Mouse (Mus musculus) embryonic stem cell, embryonic (primary cell): ENCODE results near the gene Vrk3.

ENCODE experiments used
- CTCF ChIA-PET, 4 experiments: fragments of 300-600 bp in 2 of 4; fragments of 350-600 bp in 2 of 4; sonication (Branson Sonifier 250); formaldehyde crosslinking; loops; one replicate each; lab custom pipeline; 2022; ENCODE audit warnings: inconsistent platforms in 2 of 4; lab: Charles Lee
- POLR2A ChIA-PET, 4 experiments: fragments of 300-600 bp in 2 of 4; fragments of 350-600 bp in 2 of 4; sonication (Branson Sonifier 250); formaldehyde crosslinking; loops; one replicate each; lab custom pipeline; 2022; ENCODE audit warnings: antibody characterized with exemption in 4 of 4, inconsistent platforms in 1 of 4; lab: Charles Lee

Vrk3 gene

GRCm38 (mm10) chr7:44748101-44749044 lies at the start of gene Vrk3:
TSS of gene Vrk3 (plus strand) at chr7:44748413.
- ChIA-PET CTCF (interaction anchor here in 2 of 4 experiments (0.9 to 1.5 kb wide), 5 partner anchors 74 to 319 kb away, joined by 3 to 4 read pairs (median 3); no protein-coding TSS in a partner anchor), POLR2A (interaction anchor here in 3 of 4 experiments (0.6 to 2.5 kb wide), 39 partner anchors 9 to 1139 kb away, joined by 3 to 48 read pairs (median 4); partner anchors contain the start of genes Atf5 (in 3 of the 3), Il4i1 (in 3 of the 3), Nup62 (in 3 of the 3) and Tbc1d17 (in 3 of the 3))

- POLR2A ChIA-PET: interaction anchor here in 3 of 4 experiments (0.5 to 6.2 kb wide), 44 partner anchors 9 to 824 kb away, joined by 3 to 41 read pairs (median 5); partner anchors contain the start of genes Akt1s1 (in 2 of the 3), Atf5 (in 2 of the 3), Il4i1 (in 2 of the 3) and Nup62 (in 2 of the 3)
- CTCF ChIA-PET: interaction anchor here (0.5 to 2.9 kb wide), 80 partner anchors 9 to 426 kb away, joined by 3 to 23 read pairs (median 4); partner anchors contain the start of genes Nup62 (in 2 of the 4), Prmt1 (in 2 of the 4), Ap2a1 (in 1 of the 4) and Emc10 (in 1 of the 4)
These were observed 46.3 kb upstream of the Vrk3 start for GRCm38 (mm10) chr7:44701921-44702320.

GRCm38 (mm10) chr7:44702985-44703384 lies 45.2 kb upstream of the Vrk3 start:
- CTCF ChIA-PET: interaction anchor here (0.5 to 2.9 kb wide), 25 partner anchors 10 to 440 kb away, joined by 3 to 23 read pairs (median 6); partner anchors contain the start of gene Kcnc3 (in 1 of the 4)
- POLR2A ChIA-PET: interaction anchor here in 3 of 4 experiments (0.5 to 6.2 kb wide), 39 partner anchors 9 to 1426 kb away, joined by 3 to 41 read pairs (median 5); partner anchors contain the start of genes Akt1s1 (in 2 of the 3), Atf5 (in 2 of the 3), Il4i1 (in 2 of the 3) and Nup62 (in 2 of the 3)

- POLR2A ChIA-PET: interaction anchor here in 3 of 4 experiments (0.7 to 6.2 kb wide), 17 partner anchors 17 to 839 kb away, joined by 3 to 41 read pairs (median 4); partner anchors contain the start of genes Atf5 (in 2 of the 3), Il4i1 (in 2 of the 3), Nup62 (in 2 of the 3) and Ptov1 (in 1 of the 3)
- CTCF ChIA-PET: interaction anchor here (0.6 to 2.5 kb wide), 21 partner anchors 11 to 1572 kb away, joined by 3 to 12 read pairs (median 4); no protein-coding TSS in a partner anchor
These were observed 43.9 kb upstream of the Vrk3 start for GRCm38 (mm10) chr7:44704363-44704762.

GRCm38 (mm10) chr7:44705086-44705485 lies 43.1 kb upstream of the Vrk3 start:
- ChIA-PET POLR2A (interaction anchor here in 3 of 4 experiments (0.6 to 5.1 kb wide), 14 partner anchors 16 to 840 kb away, joined by 3 to 41 read pairs (median 3); partner anchors contain the start of genes Atf5 (in 1 of the 3), Il4i1 (in 1 of the 3) and Nup62 (in 1 of the 3)), CTCF (interaction anchor here (0.6 to 2.5 kb wide), 21 partner anchors 11 to 725 kb away, joined by 3 to 12 read pairs (median 4); partner anchors contain the start of gene Ap2a1 (in 1 of the 4))

GRCm38 (mm10) chr7:44706322-44706721 lies 41.9 kb upstream of the Vrk3 start:
- CTCF ChIA-PET: interaction anchor here in 3 of 4 experiments (0.6 to 1.4 kb wide), 8 partner anchors 12 to 257 kb away, joined by 3 to 10 read pairs (median 3); no protein-coding TSS in a partner anchor
- POLR2A ChIA-PET: interaction anchor here in 3 of 4 experiments (0.7 to 4.9 kb wide), 10 partner anchors 10 to 245 kb away, joined by 3 to 114 read pairs (median 3); partner anchors contain the start of genes Il4i1 (in 2 of the 3), Nup62 (in 2 of the 3), Akt1s1 (in 1 of the 3) and Atf5 (in 1 of the 3)

- ChIA-PET POLR2A (interaction anchor here (0.6 to 5.4 kb wide), 29 partner anchors 10 to 1010 kb away, joined by 3 to 114 read pairs (median 5); partner anchors contain the start of genes Atf5 (in 2 of the 4), Il4i1 (in 2 of the 4), Nup62 (in 2 of the 4) and Akt1s1 (in 1 of the 4)), CTCF (interaction anchor here in 3 of 4 experiments (0.6 to 1.9 kb wide), 5 partner anchors 21 to 370 kb away, joined by 3 to 8 read pairs (median 4); no protein-coding TSS in a partner anchor)
These were observed 41.0 kb upstream of the Vrk3 start for GRCm38 (mm10) chr7:44707169-44707675.

- POLR2A ChIA-PET: interaction anchor here (0.6 to 5.4 kb wide), 104 partner anchors 8 to 1010 kb away, joined by 3 to 114 read pairs (median 5); partner anchors contain the start of genes Akt1s1 (in 3 of the 4), Atf5 (in 3 of the 4), Il4i1 (in 3 of the 4) and Nup62 (in 3 of the 4)
- CTCF ChIA-PET: interaction anchor here (0.5 to 3.0 kb wide), 17 partner anchors 11 to 941 kb away, joined by 3 to 13 read pairs (median 4); no protein-coding TSS in a partner anchor
These were observed 40.1 kb upstream of the Vrk3 start for GRCm38 (mm10) chr7:44708093-44708492.

- CTCF ChIA-PET: interaction anchor here (0.5 to 3.0 kb wide), 21 partner anchors 9 to 360 kb away, joined by 3 to 13 read pairs (median 4); partner anchors contain the start of genes Atf5 (in 1 of the 4), Il4i1 (in 1 of the 4) and Nup62 (in 1 of the 4)
- POLR2A ChIA-PET: interaction anchor here (0.6 to 5.4 kb wide), 120 partner anchors 8 to 851 kb away, joined by 3 to 114 read pairs (median 5); partner anchors contain the start of genes Akt1s1 (in 3 of the 4), Atf5 (in 3 of the 4), Il4i1 (in 3 of the 4) and Nup62 (in 3 of the 4)
These were observed 39.6 kb upstream of the Vrk3 start, which contains the start of gene Izumo2 for GRCm38 (mm10) chr7:44708574-44708973. TSS of gene Izumo2 (plus strand) at chr7:44708742.

- CTCF ChIA-PET: interaction anchor here in 2 of 4 experiments (0.6 to 3.0 kb wide), 19 partner anchors 13 to 754 kb away, joined by 3 to 10 read pairs (median 4); partner anchors contain the start of gene Fuz (in 1 of the 2)
- POLR2A ChIA-PET: interaction anchor here in 3 of 4 experiments (0.7 to 5.4 kb wide), 39 partner anchors 8 to 858 kb away, joined by 3 to 114 read pairs (median 8); partner anchors contain the start of genes Atf5 (in 3 of the 3), Il4i1 (in 3 of the 3), Nup62 (in 3 of the 3) and Akt1s1 (in 2 of the 3)
These were observed 38.3 kb upstream of the Vrk3 start for GRCm38 (mm10) chr7:44709881-44710280.

- ChIA-PET CTCF (interaction anchor here in 2 of 4 experiments (1.1 kb wide), 2 partner anchors 14 to 236 kb away, joined by 3 to 13 read pairs; partner anchors contain the start of gene Izumo2 (in 1 of the 2)), POLR2A (interaction anchor here in 3 of 4 experiments (1.3 to 2.0 kb wide), 4 partner anchors 13 to 95 kb away, joined by 3 to 7 read pairs (median 5); partner anchors contain the start of genes Izumo2 (in 2 of the 3), Il4i1 (in 1 of the 3) and Nup62 (in 1 of the 3))
These were observed 26.2 kb upstream of the Vrk3 start for GRCm38 (mm10) chr7:44722058-44722457.

GRCm38 (mm10) chr7:44724316-44724715 lies 23.9 kb upstream of the Vrk3 start:
- ChIA-PET CTCF (interaction anchor here in 2 of 4 experiments (0.8 to 1.6 kb wide), 2 partner anchors 15 to 101 kb away, joined by 3 read pairs; no protein-coding TSS in a partner anchor), POLR2A (interaction anchor here in 2 of 4 experiments (0.5 to 1.2 kb wide), 8 partner anchors 15 to 1090 kb away, joined by 3 read pairs; partner anchors contain the start of genes Cyth2 (in 1 of the 2), Izumo2 (in 1 of the 2) and Rras (in 1 of the 2))

- POLR2A ChIA-PET: interaction anchor here in 1 of 4 experiments (1.0 kb wide), 1 partner anchor 89 kb away, joined by 3 read pairs; the partner anchor contains the start of genes Atf5, Il4i1 and Nup62
- CTCF ChIA-PET: interaction anchor here in 1 of 4 experiments (0.6 kb wide), 1 partner anchor 96 kb away, joined by 3 read pairs; no protein-coding TSS in a partner anchor
These were observed 21.9 kb upstream of the Vrk3 start for GRCm38 (mm10) chr7:44726343-44726742.

GRCm38 (mm10) chr7:44727151-44727550 lies 21.1 kb upstream of the Vrk3 start:
- ChIA-PET POLR2A (interaction anchor here in 3 of 4 experiments (0.5 to 2.3 kb wide), 5 partner anchors 8 to 342 kb away, joined by 3 to 7 read pairs (median 3); partner anchors contain the start of genes Atf5 (in 1 of the 3), Il4i1 (in 1 of the 3) and Nup62 (in 1 of the 3)), CTCF (interaction anchor here in 2 of 4 experiments (0.6 to 0.8 kb wide), 4 partner anchors 18 to 194 kb away, joined by 3 to 4 read pairs (median 3); no protein-coding TSS in a partner anchor)
